Mouse (Mus musculus) G1E-ER4 (cell line): Measurements from ENCODE around the gene Rab26. TPM values are rescaled to one million over a fixed set of nuclear protein-coding genes. Genes with fewer than 3 reads are reported as not detected.

ENCODE experiments used
- GATA1 ChIP-seq: IDR thresholded peaks from one replicate; pipeline ENCODE4 v1.8.0; 2012; ENCODE audit warnings: low read length, inconsistent platforms
- polyA plus RNA-seq: library from polyadenylated mRNA; stranded (reverse); fragments of >175 nt; gene quantifications from 2 replicates; pipeline ENCODE4 v1.2.3, GENCODE M21; 2012

Rab26 gene
- polyA plus RNA-seq, 1 experiment = 0.29 TPM

GRCm38 (mm10) chr17:24550416-24551049 lies 16.5 kb upstream of the Rab26 start:
- no peak for TF ChIP-seq GATA1

DNA sequence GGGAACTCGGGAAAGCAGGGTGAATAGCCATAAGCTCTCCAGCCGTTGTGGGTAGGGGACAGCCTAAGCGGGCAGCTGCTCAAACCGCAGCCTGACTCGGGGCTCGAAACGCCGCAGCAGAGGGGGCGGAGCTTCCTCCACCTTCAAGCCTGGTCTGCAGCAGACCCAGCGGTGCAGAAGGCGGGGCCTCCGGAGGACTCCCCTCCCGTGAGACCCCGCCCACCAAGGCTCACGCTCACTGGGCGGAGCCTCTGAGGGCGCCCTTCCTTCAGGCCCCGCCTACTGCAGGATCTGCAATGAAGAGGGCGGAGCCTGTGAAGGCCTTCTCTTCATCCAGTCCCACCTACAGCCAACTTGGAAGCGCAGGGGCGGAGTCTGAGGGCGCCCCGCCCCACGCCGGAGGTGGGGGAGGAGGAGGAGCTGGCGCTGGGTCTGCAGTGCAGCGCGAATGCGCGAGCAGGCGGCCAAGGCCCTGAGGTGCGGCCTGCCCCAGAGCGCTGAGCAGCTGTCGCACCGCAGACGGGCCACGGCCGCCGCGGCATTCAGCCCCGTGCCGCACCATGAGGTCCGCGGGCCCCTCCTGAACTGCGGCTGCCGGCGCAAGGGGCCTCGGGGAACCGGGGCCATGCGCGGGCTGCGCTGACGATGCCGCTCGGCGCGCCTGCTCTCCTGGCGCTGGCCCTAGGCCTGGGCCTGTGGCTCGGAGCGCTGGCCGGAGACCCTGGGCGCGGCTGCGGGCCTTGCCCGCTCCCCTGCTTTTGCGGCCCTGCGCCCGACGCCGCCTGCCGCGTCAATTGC lies 15.8 kb upstream of the Rab26 start, which contains the start of gene Pkd1:
Pkd1 (plus strand) TSS at position 217 of the 798 bp plus-strand sequence.
- TF ChIP-seq GATA1 = no peak

GRCm38 (mm10) chr17:24548921-24549617 lies 15.1 kb upstream of the Rab26 start:
- TF ChIP-seq GATA1 = no peak

GRCm38 (mm10) chr17:24548435-24548834 lies 14.4 kb upstream of the Rab26 start:
- no peak for TF ChIP-seq GATA1

GRCm38 (mm10) chr17:24546234-24546633 lies 12.2 kb upstream of the Rab26 start:
- no peak for TF ChIP-seq GATA1

- TF ChIP-seq GATA1 = no peak
Measured at GRCm38 (mm10) chr17:24545247-24545646, 11.2 kb upstream of the Rab26 start.

DNA sequence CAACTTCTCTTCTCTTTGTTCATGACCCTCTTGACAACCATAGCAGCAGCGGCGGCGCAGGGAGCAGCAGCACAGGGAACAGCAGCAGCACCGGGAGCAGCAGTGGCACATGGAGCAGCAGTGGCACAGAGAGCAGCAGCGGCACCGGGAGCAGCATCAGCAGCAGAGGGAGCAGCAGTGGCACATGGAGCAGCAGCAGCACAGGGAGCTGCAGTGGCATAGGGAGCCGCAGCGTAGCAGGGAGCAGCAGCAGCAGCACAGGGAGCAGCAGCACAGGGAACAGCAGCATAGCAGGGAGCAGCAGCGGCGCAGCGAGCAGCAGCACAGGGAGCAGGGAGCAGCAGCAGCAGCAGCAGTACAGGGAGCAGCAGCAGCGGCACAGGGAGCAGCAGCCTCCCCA lies 10.6 kb upstream of the Rab26 start:
- TF ChIP-seq GATA1 = no peak

DNA sequence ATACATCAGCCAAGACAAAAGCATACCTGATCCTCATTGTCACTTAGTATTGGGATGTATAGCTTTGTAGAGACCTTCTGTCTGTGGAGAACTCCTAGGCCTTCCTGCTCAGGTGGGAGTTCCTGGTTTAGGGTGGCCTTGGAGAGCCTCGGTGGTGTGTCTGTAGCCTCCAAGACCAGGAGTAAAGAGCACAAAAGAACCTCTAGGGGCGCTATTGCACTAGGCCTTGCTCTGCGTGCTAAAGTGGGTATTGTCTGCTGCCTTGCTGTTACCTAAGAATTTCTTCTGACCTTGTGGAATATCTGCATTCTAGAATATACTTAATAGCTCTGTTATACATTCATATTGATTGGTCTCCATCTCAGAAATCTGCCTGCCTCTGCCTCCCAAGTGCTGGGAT lies 6.4 kb upstream of the Rab26 start:
- no peak for TF ChIP-seq GATA1

DNA sequence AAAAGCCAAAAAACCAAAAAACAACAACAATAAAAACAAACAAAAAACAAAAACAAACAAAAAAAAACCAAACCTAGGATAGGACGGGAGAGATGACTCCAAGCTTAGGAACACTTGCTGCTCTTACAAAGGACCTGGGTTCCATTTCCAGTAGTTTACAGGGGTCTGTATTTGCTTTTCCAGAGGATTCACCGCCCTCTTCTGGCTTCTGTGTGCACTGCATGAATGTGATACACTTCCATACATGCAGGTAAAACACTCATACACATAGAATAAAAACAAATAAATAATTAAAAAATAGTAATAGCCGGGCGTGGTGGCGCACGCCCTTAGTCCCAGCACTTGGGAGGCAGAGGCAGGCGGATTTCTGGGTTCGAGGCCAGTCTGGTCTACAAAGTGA lies 4.9 kb upstream of the Rab26 start:
- TF ChIP-seq GATA1 = no peak

DNA sequence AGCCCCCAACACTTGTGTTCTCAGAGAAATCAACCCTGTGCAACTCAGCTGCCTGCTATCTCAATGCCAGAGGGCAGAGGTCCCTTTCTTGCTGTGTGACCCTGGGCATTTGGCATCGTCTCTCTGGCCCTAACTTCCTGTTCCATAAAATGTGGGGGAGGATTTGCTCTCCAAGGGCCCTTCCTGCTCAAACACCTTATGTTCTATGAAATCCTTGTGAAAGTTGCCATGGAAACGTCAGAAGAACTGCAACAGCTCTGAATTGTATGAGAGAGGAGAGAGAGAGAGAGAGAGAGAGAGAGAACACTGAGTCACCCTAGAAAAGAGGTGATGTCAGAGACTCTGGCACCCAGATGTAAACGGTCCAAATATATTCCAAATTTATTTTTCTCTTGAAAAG lies 3.5 kb upstream of the Rab26 start:
- TF ChIP-seq GATA1 = no peak

GRCm38 (mm10) chr17:24535300-24535699 lies 1.3 kb upstream of the Rab26 start:
- TF ChIP-seq GATA1 = no peak

GRCm38 (mm10) chr17:24533099-24533992 lies 664 bp downstream of the Rab26 start:
- no peak for TF ChIP-seq GATA1

GRCm38 (mm10) chr17:24532045-24532444 lies 2.0 kb downstream of the Rab26 start:
- TF ChIP-seq GATA1 = no peak

DNA sequence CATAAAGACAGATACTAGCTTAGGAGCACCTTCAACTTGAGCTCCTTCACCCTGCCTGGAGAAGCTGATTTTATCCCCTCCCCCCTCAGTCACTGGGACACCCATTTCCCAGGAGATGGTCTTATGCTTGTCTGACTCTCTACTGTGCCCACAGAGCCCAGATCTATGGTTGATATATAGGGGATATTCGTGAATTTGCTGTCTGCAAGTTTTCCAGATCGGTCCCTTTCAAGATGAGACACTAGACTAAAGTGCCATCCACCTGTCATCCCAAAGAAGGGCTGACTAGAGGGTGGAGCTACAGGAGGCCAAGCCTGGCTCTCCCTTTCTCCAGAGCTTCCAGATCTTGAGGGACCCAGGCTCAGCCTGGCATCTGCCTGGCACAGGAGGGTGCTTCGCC lies 2.9 kb downstream of the Rab26 start:
- no peak for TF ChIP-seq GATA1

DNA sequence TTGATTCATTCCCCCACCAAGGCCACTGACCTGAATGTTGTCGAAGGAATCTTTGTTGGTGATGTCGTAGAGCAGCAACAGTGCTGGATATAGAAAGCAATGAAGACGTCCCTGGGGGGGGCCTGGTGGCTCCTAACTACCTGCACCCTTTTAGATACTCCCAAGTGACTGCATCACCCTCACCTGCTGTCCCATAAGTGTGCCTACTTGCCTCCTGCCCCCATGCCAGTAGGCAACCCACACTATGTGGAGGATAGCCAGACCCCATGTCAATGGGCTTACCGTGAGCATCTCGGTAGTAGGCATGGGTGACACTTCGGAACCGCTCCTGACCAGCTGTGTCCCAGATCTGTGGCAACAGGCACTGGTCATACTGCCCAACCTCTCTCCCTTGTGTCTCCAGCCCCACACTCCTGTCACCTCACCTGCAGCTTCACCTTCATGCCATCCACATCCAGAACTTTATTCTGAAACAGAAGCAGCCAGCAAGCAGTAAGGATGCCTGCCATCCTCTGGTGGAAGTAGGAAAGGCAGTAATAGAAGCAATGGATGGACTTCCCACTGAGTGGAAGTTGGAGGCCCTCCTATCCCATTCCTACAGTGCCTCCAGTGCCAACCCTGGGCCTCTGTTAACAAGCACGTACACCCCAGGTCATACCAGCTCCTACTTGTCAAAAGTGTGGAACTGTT lies 3.5 kb downstream of the Rab26 start:
- TF ChIP-seq GATA1 = no peak
